Mouse (Mus musculus): Measurements from ENCODE around the gene Ubc.

GRCm38 (mm10) chr5:125433793-125434337 is 43.9 kb upstream of the Ubc start, which contains the start of gene Dhx37:
- TF ChIP-seq CTCF (conservative IDR thresholded peaks at IDR 0.05; ENCODE audit: insufficient read depth, insufficient read length, low read depth, low read length) (no peak), POLR2A (IDR thresholded peaks at IDR 0.05; ENCODE audit: low read depth, low read length) (peak; percentile 55)

All from kidney, adult 2 months (tissue).